Mouse (Mus musculus): ENCODE results near the gene B4galnt3. TPM values are rescaled to one million over a fixed set of nuclear protein-coding genes. Genes with fewer than 3 reads are reported as not detected.

The B4galnt3 gene
- polyA plus RNA-seq, 1 experiment, result 0.45 TPM

GRCm38 (mm10) chr6:120222669-120223068 is 71.7 kb downstream of the B4galnt3 start:
- DNase-seq (ENCODE audit: low spot score), result no peak

GRCm38 (mm10) chr6:120219281-120219680 is 75.1 kb downstream of the B4galnt3 start:
- DNase-seq (ENCODE audit: low spot score), result no peak

GRCm38 (mm10) chr6:120216702-120217101 is 77.7 kb downstream of the B4galnt3 start:
- DNase-seq (ENCODE audit: low spot score), result no peak

GRCm38 (mm10) chr6:120211536-120211935 is 82.8 kb downstream of the B4galnt3 start:
- DNase-seq (ENCODE audit: low spot score), result no peak

- no peak for DNase-seq (ENCODE audit: low spot score)
Measured at GRCm38 (mm10) chr6:120206586-120206985, 87.8 kb downstream of the B4galnt3 start.

GRCm38 (mm10) chr6:120202406-120202805 is 92.0 kb downstream of the B4galnt3 start:
- no peak for DNase-seq (ENCODE audit: low spot score)

GRCm38 (mm10) chr6:120201956-120202355 is 92.4 kb downstream of the B4galnt3 start:
- DNase-seq (ENCODE audit: low spot score), result no peak

GRCm38 (mm10) chr6:120199638-120200394 is 94.5 kb downstream of the B4galnt3 start:
- DNase-seq (ENCODE audit: low spot score), result no peak

- DNase-seq (ENCODE audit: low spot score), result peak; percentile 66
Measured at GRCm38 (mm10) chr6:120197964-120198363, 96.4 kb downstream of the B4galnt3 start.

- no peak for DNase-seq (ENCODE audit: low spot score)
Measured at GRCm38 (mm10) chr6:120196837-120197236, 97.5 kb downstream of the B4galnt3 start.

GRCm38 (mm10) chr6:120194963-120195362 is 99.4 kb downstream of the B4galnt3 start:
- no peak for DNase-seq (ENCODE audit: low spot score)

GRCm38 (mm10) chr6:120194305-120194704 is 100.1 kb downstream of the B4galnt3 start:
- no peak for DNase-seq (ENCODE audit: low spot score)

- no peak for DNase-seq (ENCODE audit: low spot score)
Measured at GRCm38 (mm10) chr6:120193793-120194192, 100.6 kb downstream of the B4galnt3 start.

- DNase-seq (ENCODE audit: low spot score), result no peak
Measured at GRCm38 (mm10) chr6:120193174-120193573, 101.2 kb downstream of the B4galnt3 start.

GRCm38 (mm10) chr6:120192211-120192870 is 102.0 kb downstream of the B4galnt3 start:
- peak; percentile 52 for DNase-seq (ENCODE audit: low spot score)

- no peak for DNase-seq (ENCODE audit: low spot score)
Measured at GRCm38 (mm10) chr6:120191396-120192170, 102.8 kb downstream of the B4galnt3 start.

- DNase-seq (ENCODE audit: low spot score), result no peak
Measured at GRCm38 (mm10) chr6:120190912-120191311, 103.4 kb downstream of the B4galnt3 start.

- DNase-seq (ENCODE audit: low spot score), result no peak
Measured at GRCm38 (mm10) chr6:120190365-120190764, 104.0 kb downstream of the B4galnt3 start.

- no peak for DNase-seq (ENCODE audit: low spot score)
Measured at GRCm38 (mm10) chr6:120189287-120189686, 105.1 kb downstream of the B4galnt3 start.

- no peak for DNase-seq (ENCODE audit: low spot score)
Measured at GRCm38 (mm10) chr6:120188376-120189235, 105.8 kb downstream of the B4galnt3 start.

- DNase-seq (ENCODE audit: low spot score), result no peak
Measured at GRCm38 (mm10) chr6:120187587-120188176, 106.7 kb downstream of the B4galnt3 start.
